In genomic region chr2:123323769-123324168, GRCm38 (mm10) we compare ENCODE assay signal across 24 mouse cellular contexts.
DNase-seq lines count a peak whose midpoint lies in the region; ATAC-seq and TF ChIP-seq lines count a peak whose summit lies in the region.
"Had no signal": no experiment of that assay in that cellular context is flagged by ENCODE, and none has a peak within 500 bp of the region (broad histone marks: within the 10 kb centered on the region; RNA-seq: fewer than 3 reads in every experiment).

No protein-coding gene starts in this region.

- 59% methylated on average over 3 of the region's 3 CpGs for WGBS in forebrain, postnatal 0 days
- WGBS in forebrain, embryonic 10.5 days = 88% methylated on average over 3 of the region's 3 CpGs
- 86% methylated on average over 3 of the region's 3 CpGs for WGBS in neural tube, embryonic 13.5 days
- WGBS in neural tube, embryonic 15.5 days = 81% methylated on average over 3 of the region's 3 CpGs

- H3K4me2 ChIP-seq in forebrain, postnatal 0 days (ENCODE audit: low read depth) = no peak overlapping the region
- H3K4me2 ChIP-seq in neural tube, embryonic 13.5 days = no peak overlapping the region
- H3K4me2 ChIP-seq in neural tube, embryonic 15.5 days = no peak overlapping the region
- H3K4me2 ChIP-seq: embryonic facial prominence, embryonic 15.5 days; hindbrain, embryonic 13.5 days; neural tube, embryonic 12.5 days had no signal

- H3K27ac ChIP-seq in forebrain, postnatal 0 days (ENCODE audit: low read depth, low read length) = 0 out of 2 replicates have a peak overlapping the region, but pooled peaks have one; percentile 11
- H3K27ac ChIP-seq in forebrain, embryonic 10.5 days = no peak overlapping the region
- H3K27ac ChIP-seq in neural tube, embryonic 13.5 days (replicated peaks) = 0 out of 2 replicates have a peak overlapping the region, but pooled peaks have one; percentile 6
- H3K27ac ChIP-seq in neural tube, embryonic 15.5 days (replicated peaks) = 0 out of 2 replicates have a peak overlapping the region, but pooled peaks have one; percentile 18
- H3K27ac ChIP-seq: embryonic facial prominence, embryonic 15.5 days; heart, adult 2 months; hindbrain, embryonic 13.5 days; layer of hippocampus, adult 2 months; liver, embryonic 14.5 days; neural tube, embryonic 12.5 days; stomach, postnatal 0 days had no signal

- TF ChIP-seq CTCF in forebrain, postnatal 0 days (IDR thresholded peaks at IDR 0.05; ENCODE audit: low read depth) = no peak

- no peak overlapping the region for H3K9ac ChIP-seq in forebrain, postnatal 0 days
- no peak overlapping the region for H3K9ac ChIP-seq in neural tube, embryonic 13.5 days
- no peak overlapping the region for H3K9ac ChIP-seq in neural tube, embryonic 15.5 days (replicated peaks)
- H3K9ac ChIP-seq: embryonic facial prominence, embryonic 15.5 days; hindbrain, embryonic 13.5 days; liver, embryonic 14.5 days; neural tube, embryonic 12.5 days had no signal

- no peaks in the 10 kb centered on the region for H3K27me3 ChIP-seq in forebrain, postnatal 0 days (ENCODE audit: insufficient read depth, low read length)
- no peaks in the 10 kb centered on the region for H3K27me3 ChIP-seq in forebrain, embryonic 10.5 days (ENCODE audit: poor library complexity, severe bottlenecking)
- H3K27me3 ChIP-seq in neural tube, embryonic 13.5 days = no peaks in the 10 kb centered on the region
- no peaks in the 10 kb centered on the region for H3K27me3 ChIP-seq in neural tube, embryonic 15.5 days (replicated peaks)
- H3K27me3 ChIP-seq: CH12.LX; embryonic facial prominence, embryonic 15.5 days; hindbrain, embryonic 13.5 days; neural tube, embryonic 12.5 days had no signal

- H3K9me3 ChIP-seq in forebrain, postnatal 0 days (ENCODE audit: low read length) = no peaks in the 10 kb centered on the region
- H3K9me3 ChIP-seq in forebrain, embryonic 10.5 days = no peaks in the 10 kb centered on the region
- no peaks in the 10 kb centered on the region for H3K9me3 ChIP-seq in neural tube, embryonic 13.5 days
- no peaks in the 10 kb centered on the region for H3K9me3 ChIP-seq in neural tube, embryonic 15.5 days (replicated peaks)
- H3K9me3 ChIP-seq: embryonic facial prominence, embryonic 15.5 days; hindbrain, embryonic 13.5 days; neural tube, embryonic 12.5 days had no signal

- H3K36me3 ChIP-seq in forebrain, postnatal 0 days (ENCODE audit: insufficient read depth) = no peaks in the 10 kb centered on the region
- H3K36me3 ChIP-seq in forebrain, embryonic 10.5 days (replicated peaks) = no peaks in the 10 kb centered on the region
- no peaks in the 10 kb centered on the region for H3K36me3 ChIP-seq in neural tube, embryonic 13.5 days
- H3K36me3 ChIP-seq in neural tube, embryonic 15.5 days = no peaks in the 10 kb centered on the region
- H3K36me3 ChIP-seq: embryonic facial prominence, embryonic 15.5 days; hindbrain, embryonic 13.5 days; neural tube, embryonic 12.5 days had no signal

- intact Hi-C loops in left cerebral cortex, postnatal 36 days (cut with DNase I) = no loop called here

- 0 out of 2 replicates have a peak, but pooled peaks cover 6% of the 10 kb centered on the region for H3K4me1 ChIP-seq in forebrain, postnatal 0 days (ENCODE audit: insufficient read depth)
- no peaks in the 10 kb centered on the region for H3K4me1 ChIP-seq in forebrain, embryonic 10.5 days
- peaks cover 9% of the 10 kb centered on the region for H3K4me1 ChIP-seq in neural tube, embryonic 13.5 days (replicated peaks)
- 0 out of 2 replicates have a peak, but pooled peaks cover 8% of the 10 kb centered on the region for H3K4me1 ChIP-seq in neural tube, embryonic 15.5 days
- H3K4me1 ChIP-seq: embryonic facial prominence, embryonic 15.5 days had no signal

- ATAC-seq in forebrain, postnatal 0 days = peak; percentile 77
- no peak for ATAC-seq in neural tube, embryonic 13.5 days (ENCODE audit: low read depth)
- ATAC-seq in neural tube, embryonic 15.5 days (ENCODE audit: low FRiP score) = no peak

- peak; percentile 45 for DNase-seq in forebrain, postnatal 0 days
- DNase-seq in forebrain, embryonic 10.5 days (ENCODE audit: extremely low spot score, low spot score) = no peak
- DNase-seq in left cerebral cortex, adult 11 months (ENCODE audit: low spot score) = peak; percentile 8
- no peak for DNase-seq in left cerebral cortex, postnatal 36 days (ENCODE audit: low spot score in 2 of 2)
- no peak for DNase-seq in neural tube, embryonic 10.5 days (ENCODE audit: extremely low spot score, low spot score)
- DNase-seq in thymus, postnatal 25 days = no peak
- DNase-seq: adrenal gland, postnatal 14 days; cerebellum, adult 18-20 months; cerebellum, postnatal 36 days; gastrocnemius, postnatal 10 days; heart, adult 2 months; heart, postnatal 10 days; kidney, adult 8-10 months; kidney, postnatal 14 days; thymus, postnatal 14 days had no signal

- H3K4me3 ChIP-seq in forebrain, postnatal 0 days (ENCODE audit: low read depth, low read length) = no peak overlapping the region
- no peak overlapping the region for H3K4me3 ChIP-seq in forebrain, embryonic 10.5 days
- H3K4me3 ChIP-seq in neural tube, embryonic 13.5 days = no peak overlapping the region
- H3K4me3 ChIP-seq in neural tube, embryonic 15.5 days (replicated peaks) = no peak overlapping the region
- H3K4me3 ChIP-seq: embryonic facial prominence, embryonic 15.5 days; heart, adult 2 months; hindbrain, embryonic 13.5 days; layer of hippocampus, adult 2 months; neural tube, embryonic 12.5 days had no signal

Comparison
In these comparisons a context has a peak if more than half of its experiments do, and no peak if none do; other contexts are left out.
1. DNase-seq: peak in forebrain, postnatal 0 days (single experiment) and left cerebral cortex, adult 11 months (single experiment); none in forebrain, embryonic 10.5 days (single experiment), left cerebral cortex, postnatal 36 days (0 of 2), neural tube, embryonic 10.5 days (single experiment) and thymus, postnatal 25 days (single experiment).